In the genomic region with DNA sequence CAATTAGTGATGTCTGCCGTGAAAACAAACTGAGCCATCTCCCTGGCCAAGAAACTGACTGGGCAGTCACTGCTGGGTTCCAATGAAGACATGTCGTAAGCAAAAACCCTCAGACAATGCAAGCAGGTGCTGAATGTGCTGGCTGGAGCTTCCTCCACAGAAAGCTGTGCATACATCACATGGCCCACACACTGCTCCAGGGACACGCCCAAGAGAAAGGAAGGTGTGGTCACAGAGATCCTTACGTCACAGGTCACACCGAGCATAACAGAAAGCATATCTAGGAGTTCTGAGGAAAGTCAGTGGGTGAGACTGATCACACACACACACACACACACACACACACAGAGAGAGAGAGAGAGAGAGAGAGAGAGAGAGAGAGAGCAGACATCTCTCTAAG, we compare ENCODE assay signal across 18 mouse cellular contexts. TPM values are rescaled to one million over a fixed set of nuclear protein-coding genes. Genes with fewer than 3 reads are reported as not detected.
"Had no signal": no experiment of that assay in that cellular context is flagged by ENCODE, and none has a peak within 500 bp of the region (broad histone marks: within the 10 kb centered on the region; RNA-seq: fewer than 3 reads in every experiment).

No protein-coding gene starts in this region.

- H3K4me3 ChIP-seq: megakaryocyte, embryonic 14.5 days; midbrain, embryonic 13.5 days; midbrain, embryonic 15.5 days; neural tube, embryonic 12.5 days had no signal

- H3K4me1 ChIP-seq: megakaryocyte, embryonic 14.5 days; midbrain, embryonic 13.5 days; midbrain, embryonic 15.5 days; neural tube, embryonic 12.5 days had no signal

- H3K27me3 ChIP-seq: midbrain, embryonic 15.5 days had no signal

- DNase-seq: lung, adult 18-20 months; lung, embryonic 14.5 days; lung, postnatal 10 days; lung, postnatal 4 days; retina, postnatal 1 day; right cerebral cortex, adult 18-20 months; right cerebral cortex, postnatal 25 days; right cerebral cortex, postnatal 4 days; spleen, adult 18-20 months; thymus, adult 2 months; thymus, postnatal 25 days; thymus, postnatal 4 days had no signal

- H3K27ac ChIP-seq: midbrain, embryonic 13.5 days; midbrain, embryonic 15.5 days; neural tube, embryonic 12.5 days had no signal

- H3K36me3 ChIP-seq: midbrain, embryonic 13.5 days; midbrain, embryonic 15.5 days; neural tube, embryonic 12.5 days had no signal

- H3K9ac ChIP-seq: lung, embryonic 14.5 days; midbrain, embryonic 13.5 days; midbrain, embryonic 15.5 days; neural tube, embryonic 12.5 days had no signal

- ATAC-seq: midbrain, embryonic 13.5 days; midbrain, embryonic 15.5 days had no signal

- H3K4me2 ChIP-seq: lung, embryonic 14.5 days; midbrain, embryonic 11.5 days; midbrain, embryonic 13.5 days; midbrain, embryonic 15.5 days; neural tube, embryonic 12.5 days had no signal

- H3K9me3 ChIP-seq: megakaryocyte, embryonic 14.5 days; midbrain, embryonic 13.5 days; midbrain, embryonic 15.5 days; neural tube, embryonic 12.5 days had no signal

RNA-seq across cellular contexts. Expression of gene Myo18b, which starts 27.5 kb away (rescaled TPM):
- total RNA-seq: monocyte, adult 5-6 weeks had no signal
